Mouse (Mus musculus) stomach, postnatal 0 days (tissue): ENCODE measurements at regions not wholly inside any gene's neighbourhood (a gene's known extent, or its start where the extent isn't known, plus 50 kb on each side); places are given as distances from the start of the nearest gene placed in this dataset.

Experiments
- CTCF ChIP-seq: IDR thresholded peaks from 2 replicates; pipeline ENCODE4 v1.5.1; 2016; ENCODE audit warnings: antibody characterized with exemption, low read depth, mild to moderate bottlenecking, moderate library complexity
- EP300 ChIP-seq: optimal IDR thresholded peaks from 2 replicates; pipeline ENCODE3; 2016; ENCODE audit warnings: antibody characterized with exemption

- TF ChIP-seq EP300 (no peak), CTCF (no peak)
Measured at GRCm38 (mm10) chr8:113117241-113117640, 518.1 kb upstream of the Mon1b start.
